ENCODE assay signal across 17 mouse cellular contexts in the genomic region with DNA sequence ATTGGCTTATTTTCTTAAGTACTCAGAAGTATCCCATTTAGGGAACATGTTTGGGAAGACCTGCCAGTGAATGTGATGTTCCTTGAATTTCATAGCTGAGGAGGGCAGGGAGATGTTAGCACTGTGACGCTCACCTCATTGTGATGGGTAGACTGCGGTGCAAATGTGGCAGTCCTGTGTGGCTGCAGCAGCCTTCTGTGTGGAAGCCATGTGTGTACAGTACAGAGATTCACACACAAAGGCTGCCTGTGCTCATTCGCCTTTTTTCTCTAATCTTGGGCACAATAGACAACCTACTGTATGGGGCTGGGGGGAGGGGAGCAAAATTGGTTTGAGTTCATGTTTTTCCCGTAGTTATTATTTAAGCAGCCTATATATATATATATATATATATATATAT. TPM values are rescaled to one million over a fixed set of nuclear protein-coding genes. Genes with fewer than 3 reads are reported as not detected.
A peak's percentile ranks its signal among the peaks of the same experiment; 100 is the strongest.
DNase-seq lines count a peak whose midpoint lies in the region; ATAC-seq and TF ChIP-seq lines count a peak whose summit lies in the region.
"Had no signal": no experiment of that assay in that cellular context is flagged by ENCODE, and none has a peak within 500 bp of the region (broad histone marks: within the 10 kb centered on the region; RNA-seq: fewer than 3 reads in every experiment).

No protein-coding gene starts in this region.

- ATAC-seq in liver, embryonic 15.5 days (ENCODE audit: insufficient read depth), result no peak
- ATAC-seq in embryonic facial prominence, embryonic 14.5 days (ENCODE audit: low read depth), result no peak
- ATAC-seq in forebrain, postnatal 0 days, result 0 out of 2 replicates have a peak, but pooled peaks have one; percentile 2
- ATAC-seq in neural tube, embryonic 13.5 days (ENCODE audit: low read depth), result no peak

- H3K27me3 ChIP-seq in liver, embryonic 15.5 days, result 0 out of 2 replicates have a peak, but pooled peaks cover 3% of the 10 kb centered on the region
- no peaks in the 10 kb centered on the region for H3K27me3 ChIP-seq in embryonic facial prominence, embryonic 14.5 days (replicated peaks; ENCODE audit: control insufficient read depth, insufficient read depth, low read length)
- H3K27me3 ChIP-seq in forebrain, postnatal 0 days (ENCODE audit: insufficient read depth, low read length), result no peaks in the 10 kb centered on the region
- H3K27me3 ChIP-seq in neural tube, embryonic 13.5 days, result no peaks in the 10 kb centered on the region
- H3K27me3 ChIP-seq: CH12.LX had no signal

- no peak for DNase-seq in liver
- no peak for DNase-seq in embryonic facial prominence, embryonic 14.5 days (ENCODE audit: low spot score)
- DNase-seq in forebrain, postnatal 0 days, result peak; percentile 74
- DNase-seq in B cell, adult 2 months, result no peak
- DNase-seq in thymus, adult 18-20 months, result no peak
- DNase-seq: adrenal gland, postnatal 14 days; cerebellum, adult 11 months; heart, postnatal 14 days; kidney, adult 9 months; lung, postnatal 36 days; right cerebral cortex, adult 18-20 months had no signal

- TF ChIP-seq CTCF in forebrain, postnatal 0 days (IDR thresholded peaks at IDR 0.05; ENCODE audit: low read depth), result no peak

- no peak overlapping the region for H3K4me3 ChIP-seq in liver, embryonic 15.5 days (replicated peaks)
- H3K4me3 ChIP-seq in embryonic facial prominence, embryonic 14.5 days (ENCODE audit: low read depth, low read length), result peak overlapping the region; percentile 8; the same call in 1 of the 2 replicates
- H3K4me3 ChIP-seq in forebrain, postnatal 0 days (ENCODE audit: low read depth, low read length), result peak overlapping the region; percentile 69
- peak overlapping the region; percentile 28 for H3K4me3 ChIP-seq in neural tube, embryonic 13.5 days

- 69% methylated on average over 4 of the region's 4 CpGs for WGBS in liver, embryonic 15.5 days (ENCODE audit: insufficient replicate concordance)
- WGBS in embryonic facial prominence, embryonic 14.5 days, result 43% methylated on average over 4 of the region's 4 CpGs
- 23% methylated on average over 4 of the region's 4 CpGs for WGBS in forebrain, postnatal 0 days
- 49% methylated on average over 4 of the region's 4 CpGs for WGBS in neural tube, embryonic 13.5 days

- no peaks in the 10 kb centered on the region for H3K9me3 ChIP-seq in liver, embryonic 15.5 days (replicated peaks)
- no peaks in the 10 kb centered on the region for H3K9me3 ChIP-seq in embryonic facial prominence, embryonic 14.5 days (ENCODE audit: control insufficient read depth, low read length)
- no peaks in the 10 kb centered on the region for H3K9me3 ChIP-seq in forebrain, postnatal 0 days (ENCODE audit: low read length)
- no peaks in the 10 kb centered on the region for H3K9me3 ChIP-seq in neural tube, embryonic 13.5 days

- peak overlapping the region; percentile 19; the same call in 1 of the 2 replicates for H3K4me2 ChIP-seq in liver, embryonic 15.5 days
- peak overlapping the region; percentile 27 for H3K4me2 ChIP-seq in embryonic facial prominence, embryonic 14.5 days (ENCODE audit: low read depth, low read length)
- H3K4me2 ChIP-seq in forebrain, postnatal 0 days (ENCODE audit: low read depth), result peak overlapping the region; percentile 98
- H3K4me2 ChIP-seq in neural tube, embryonic 13.5 days, result peak overlapping the region; percentile 78

- no peak overlapping the region for H3K9ac ChIP-seq in liver, embryonic 15.5 days
- no peak overlapping the region for H3K9ac ChIP-seq in embryonic facial prominence, embryonic 14.5 days (ENCODE audit: low read depth, low read length)
- H3K9ac ChIP-seq in forebrain, postnatal 0 days, result peak overlapping the region; percentile 96
- H3K9ac ChIP-seq in neural tube, embryonic 13.5 days, result peak overlapping the region; percentile 66

- H3K27ac ChIP-seq in liver, embryonic 15.5 days (replicated peaks), result no peak overlapping the region
- no peak overlapping the region; the same call in 1 of the 2 replicates for H3K27ac ChIP-seq in embryonic facial prominence, embryonic 14.5 days (replicated peaks; ENCODE audit: low read depth, low read length)
- H3K27ac ChIP-seq in forebrain, postnatal 0 days (ENCODE audit: low read depth, low read length), result peak overlapping the region; percentile 99
- peak overlapping the region; percentile 82 for H3K27ac ChIP-seq in neural tube, embryonic 13.5 days (replicated peaks)

- peaks cover 61% of the 10 kb centered on the region for H3K4me1 ChIP-seq in liver, embryonic 15.5 days (replicated peaks)
- H3K4me1 ChIP-seq in embryonic facial prominence, embryonic 14.5 days (ENCODE audit: control insufficient read depth, insufficient read depth, low read length), result peaks cover 22% of the 10 kb centered on the region
- H3K4me1 ChIP-seq in forebrain, postnatal 0 days (ENCODE audit: insufficient read depth), result peaks cover 24% of the 10 kb centered on the region
- peaks cover 79% of the 10 kb centered on the region for H3K4me1 ChIP-seq in neural tube, embryonic 13.5 days (replicated peaks)

- peaks cover 46% of the 10 kb centered on the region for H3K36me3 ChIP-seq in liver, embryonic 15.5 days (replicated peaks)
- peaks cover 33% of the 10 kb centered on the region for H3K36me3 ChIP-seq in embryonic facial prominence, embryonic 14.5 days (ENCODE audit: control insufficient read depth, insufficient read depth, low read length)
- peaks cover 24% of the 10 kb centered on the region; the same call in 1 of the 2 replicates for H3K36me3 ChIP-seq in forebrain, postnatal 0 days (ENCODE audit: insufficient read depth)
- H3K36me3 ChIP-seq in neural tube, embryonic 13.5 days, result peaks cover 45% of the 10 kb centered on the region

RNA-seq across cellular contexts. Expression of a gene that starts 6.7 kb away (rescaled TPM):
- polyA plus RNA-seq in liver, embryonic 15.5 days (2015; fragmentation: Nextera tagmentation; extraction: Ambion mirVana), result 24.7 and 25.2 TPM in 2 replicates
- 26.4 and 30.1 TPM in 2 replicates for polyA plus RNA-seq in embryonic facial prominence, embryonic 14.5 days (2014; fragmentation: Nextera tagmentation; extraction: Ambion mirVana)
- total RNA-seq in forebrain, postnatal 0 days (2014; rRNA removed), result 70.8 and 85.9 TPM in 2 replicates
- 173 and 174 TPM in 2 replicates for polyA plus RNA-seq in forebrain, postnatal 0 days (2015; fragmentation: Nextera tagmentation; extraction: Ambion mirVana)
- 125 and 131 TPM in 2 replicates for polyA plus RNA-seq in neural tube, embryonic 13.5 days (2015; fragmentation: Nextera tagmentation; extraction: Ambion mirVana)

RNA-seq across cellular contexts. Expression of a gene that starts 9.7 kb away (rescaled TPM):
- polyA plus RNA-seq in liver, embryonic 15.5 days (2015; fragmentation: Nextera tagmentation; extraction: Ambion mirVana), result not detected in 2 replicates
- not detected in 2 replicates for polyA plus RNA-seq in embryonic facial prominence, embryonic 14.5 days (2014; fragmentation: Nextera tagmentation; extraction: Ambion mirVana)
- total RNA-seq in forebrain, postnatal 0 days (2014; rRNA removed), result 1.8 TPM in 1 of 2 replicates, not detected in the other
- 0.26 and 0.63 TPM in 2 replicates for polyA plus RNA-seq in forebrain, postnatal 0 days (2015; fragmentation: Nextera tagmentation; extraction: Ambion mirVana)
- polyA plus RNA-seq in neural tube, embryonic 13.5 days (2015; fragmentation: Nextera tagmentation; extraction: Ambion mirVana), result not detected in 2 replicates
- total RNA-seq: adrenal gland, postnatal 14 days; CH12.LX; granulocyte monocyte progenitor cell, adult 5-6 weeks; heart, postnatal 14 days had no signal
- polyA plus RNA-seq: limb, embryonic 11.5 days; urinary bladder, adult 2 months had no signal

Comparison
In these comparisons a context has a peak if more than half of its experiments do, and no peak if none do; other contexts are left out.
1. H3K27ac ChIP-seq: peak in forebrain, postnatal 0 days (single experiment) and neural tube, embryonic 13.5 days (single experiment); none in liver, embryonic 15.5 days (single experiment) and embryonic facial prominence, embryonic 14.5 days (single experiment).
2. H3K4me2 ChIP-seq: peak in every context shown above with its lines; median percentile 98 in forebrain, postnatal 0 days; 78 in neural tube, embryonic 13.5 days; 27 in embryonic facial prominence, embryonic 14.5 days; 19 in liver, embryonic 15.5 days.
3. H3K9ac ChIP-seq: peak in forebrain, postnatal 0 days (single experiment) and neural tube, embryonic 13.5 days (single experiment); none in liver, embryonic 15.5 days (single experiment) and embryonic facial prominence, embryonic 14.5 days (single experiment).